Comparison of ENCODE assay signal across 14 mouse cellular contexts in genomic region chr14:105243805-105244443, GRCm38 (mm10).
"Had no signal": no experiment of that assay in that cellular context is flagged by ENCODE, and none has a peak within 500 bp of the region (broad histone marks: within the 10 kb centered on the region; RNA-seq: fewer than 3 reads in every experiment).

No protein-coding gene starts in this region.

- H3K36me3 ChIP-seq: midbrain, embryonic 13.5 days; midbrain, embryonic 15.5 days; neural tube, embryonic 12.5 days had no signal

- H3K9me3 ChIP-seq: midbrain, embryonic 13.5 days; midbrain, embryonic 15.5 days; neural tube, embryonic 12.5 days had no signal

- H3K27me3 ChIP-seq: midbrain, embryonic 13.5 days; midbrain, embryonic 15.5 days; neural tube, embryonic 12.5 days had no signal

- H3K4me3 ChIP-seq: megakaryocyte, embryonic 14.5 days; midbrain, embryonic 13.5 days; midbrain, embryonic 15.5 days; neural tube, embryonic 12.5 days had no signal

- DNase-seq: lung, adult 18-20 months; lung, embryonic 14.5 days; lung, postnatal 10 days; lung, postnatal 4 days; right cerebral cortex, postnatal 14 days; spleen, adult 18-20 months; thymus, adult 18-20 months; thymus, postnatal 14 days; thymus, postnatal 36 days had no signal

- ATAC-seq: midbrain, embryonic 13.5 days; midbrain, embryonic 15.5 days had no signal

- H3K4me2 ChIP-seq: lung, embryonic 14.5 days; midbrain, embryonic 11.5 days; midbrain, embryonic 13.5 days; midbrain, embryonic 15.5 days; neural tube, embryonic 12.5 days had no signal

- H3K27ac ChIP-seq: midbrain, embryonic 13.5 days; midbrain, embryonic 15.5 days; neural tube, embryonic 12.5 days had no signal

- H3K4me1 ChIP-seq: megakaryocyte, embryonic 14.5 days; midbrain, embryonic 13.5 days; midbrain, embryonic 15.5 days; neural tube, embryonic 12.5 days had no signal

- H3K9ac ChIP-seq: lung, embryonic 14.5 days; midbrain, embryonic 13.5 days; midbrain, embryonic 15.5 days; neural tube, embryonic 12.5 days had no signal
